Mouse (Mus musculus): ENCODE data around the gene Insig1.

DNA sequence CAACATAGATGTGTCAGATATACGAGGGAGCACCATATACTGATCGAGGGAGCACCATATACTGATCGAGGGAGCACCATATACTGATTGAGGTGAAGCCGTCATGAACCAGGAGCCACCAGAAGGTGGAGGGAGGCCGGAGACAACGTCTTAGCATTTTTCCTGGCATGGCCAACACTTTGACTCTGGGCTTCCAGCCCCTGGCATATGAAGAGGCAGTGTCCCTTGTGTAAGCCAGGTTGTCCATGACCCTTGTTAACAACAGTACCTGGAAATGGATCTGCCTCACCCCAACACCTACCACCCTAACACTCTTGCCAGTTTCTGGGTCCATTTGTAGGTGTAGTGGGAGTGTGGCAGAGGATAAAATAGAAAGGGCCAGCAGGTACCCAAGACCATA is 23.7 kb downstream of the Insig1 start:
- TF ChIP-seq CTCF (IDR thresholded peaks at IDR 0.05; ENCODE audit: low read depth, low read length) (no peak), GATA2 (IDR thresholded peaks at IDR 0.05; ENCODE audit: borderline replicate concordance, low read depth, low read length) (no peak), GATA1 (IDR thresholded peaks at IDR 0.05; ENCODE audit: borderline replicate concordance, low read length) (no peak), TAL1 (conservative IDR thresholded peaks at IDR 0.05; ENCODE audit: low read depth, low read length) (no peak)
